Comparison of ENCODE assay signal across 9 mouse cellular contexts in the genomic region with DNA sequence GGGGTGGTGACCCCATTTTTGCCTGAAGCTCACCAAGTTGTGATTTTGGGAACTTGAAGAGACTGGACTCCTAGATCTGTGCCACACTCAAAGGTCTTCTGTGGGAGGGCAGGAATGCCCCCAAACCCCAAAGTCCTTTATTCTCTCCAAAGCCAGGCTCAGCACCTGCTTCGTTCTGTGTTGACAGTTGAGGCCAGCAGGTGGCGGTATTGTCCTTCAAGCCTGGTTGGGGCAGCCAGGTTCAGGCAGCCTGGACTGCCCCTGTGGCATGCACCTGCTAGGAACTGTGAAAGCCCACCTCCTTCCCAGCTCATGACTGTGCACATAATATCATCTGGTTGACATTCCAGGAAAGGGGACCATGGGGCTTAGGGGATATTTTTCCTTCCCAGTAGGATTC.
DNase-seq lines count a peak whose midpoint lies in the region; ATAC-seq and TF ChIP-seq lines count a peak whose summit lies in the region.
"Had no signal": no experiment of that assay in that cellular context is flagged by ENCODE, and none has a peak within 500 bp of the region (broad histone marks: within the 10 kb centered on the region; RNA-seq: fewer than 3 reads in every experiment).

No protein-coding gene starts in this region.

- no peaks in the 10 kb centered on the region for H3K36me3 ChIP-seq in lung, embryonic 14.5 days (ENCODE audit: insufficient read depth)
- H3K36me3 ChIP-seq: limb, embryonic 15.5 days; stomach, embryonic 15.5 days had no signal

- H3K4me3 ChIP-seq in lung, embryonic 14.5 days (ENCODE audit: low read depth, low read length): no peak overlapping the region
- H3K4me3 ChIP-seq: limb, embryonic 15.5 days; stomach, embryonic 15.5 days had no signal

- H3K27ac ChIP-seq in lung, embryonic 14.5 days (ENCODE audit: low read depth): no peak overlapping the region
- H3K27ac ChIP-seq: limb, embryonic 15.5 days; stomach, embryonic 15.5 days had no signal

- H3K4me2 ChIP-seq in lung, embryonic 14.5 days: no peak overlapping the region
- H3K4me2 ChIP-seq: limb, embryonic 15.5 days; stomach, embryonic 15.5 days had no signal

- H3K9me3 ChIP-seq in lung, embryonic 14.5 days (ENCODE audit: low read depth, low read length): no peaks in the 10 kb centered on the region
- H3K9me3 ChIP-seq: limb, embryonic 15.5 days; stomach, embryonic 15.5 days had no signal

- WGBS in lung, embryonic 14.5 days: 34% methylated on average over 2 of the region's 2 CpGs

- H3K9ac ChIP-seq in lung, embryonic 14.5 days: no peak overlapping the region
- H3K9ac ChIP-seq: limb, embryonic 15.5 days; stomach, embryonic 15.5 days had no signal

- no peaks in the 10 kb centered on the region for H3K27me3 ChIP-seq in lung, embryonic 14.5 days (ENCODE audit: insufficient read depth, low read length)
- H3K27me3 ChIP-seq: limb, embryonic 15.5 days; stomach, embryonic 15.5 days had no signal

- TF ChIP-seq CTCF in lung, embryonic 14.5 days (IDR thresholded peaks at IDR 0.05; ENCODE audit: low read depth): peak; percentile 39; the same call in 1 of the 2 replicates

- no peak for ATAC-seq in lung, embryonic 14.5 days (ENCODE audit: insufficient read depth)

- H3K4me1 ChIP-seq in lung, embryonic 14.5 days (ENCODE audit: insufficient read depth): no peaks in the 10 kb centered on the region
- H3K4me1 ChIP-seq: limb, embryonic 15.5 days; stomach, embryonic 15.5 days had no signal

- DNase-seq in gastrocnemius, postnatal 10 days: peak; percentile 14
- DNase-seq in gastrocnemius, postnatal 25 days: no peak
- DNase-seq in lung, embryonic 14.5 days: peak; percentile 3
- no peak for DNase-seq in lung, postnatal 36 days
- DNase-seq in brain, adult 2 months (ENCODE audit: low read depth, low spot score): peak; percentile 34
- peak; percentile 61 for DNase-seq in retina, embryonic 14.5 days (ENCODE audit: low spot score)
- DNase-seq in natural killer cell, adult 2 months (ENCODE audit: low spot score in 2 of 2): no peak

Comparison
In these comparisons a context has a peak if more than half of its experiments do, and no peak if none do; other contexts are left out.
1. DNase-seq: peak in gastrocnemius, postnatal 10 days (single experiment), lung, embryonic 14.5 days (single experiment), brain, adult 2 months (single experiment) and retina, embryonic 14.5 days (single experiment); none in gastrocnemius, postnatal 25 days (single experiment), lung, postnatal 36 days (single experiment) and natural killer cell, adult 2 months (0 of 2).